Mouse (Mus musculus) megakaryocyte, embryonic 14.5 days (primary cell): ENCODE data around the gene Ptpn13.

Experiments
- FLI1 ChIP-seq: IDR thresholded peaks from 2 replicates; pipeline ENCODE4 v1.6.1; 2012; ENCODE audit warnings: low read length, inconsistent platforms, mixed read lengths
- GATA1 ChIP-seq: IDR thresholded peaks from 3 replicates; pipeline ENCODE4 v1.6.1; 2012; ENCODE audit warnings: mixed read lengths, low read length, inconsistent platforms, borderline replicate concordance

DNA sequence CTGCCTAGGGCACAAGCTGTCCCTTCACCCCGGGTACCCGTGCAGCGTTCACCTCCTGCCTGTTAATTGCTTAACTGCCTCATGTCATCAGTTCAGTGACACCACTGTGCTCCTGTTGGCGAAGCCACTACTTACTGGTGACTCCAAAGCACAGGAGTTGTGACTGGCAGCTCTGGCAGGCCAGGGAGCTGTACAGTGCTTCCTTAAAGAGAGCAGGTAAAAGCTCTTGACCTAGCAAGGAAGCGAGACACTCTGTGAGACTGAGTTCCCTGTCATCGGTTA is 102.4 kb downstream of the Ptpn13 start:
- no peak for TF ChIP-seq FLI1
- TF ChIP-seq GATA1, result no peak
